8 mouse cellular contexts compared by ENCODE assay signal in the genomic region with DNA sequence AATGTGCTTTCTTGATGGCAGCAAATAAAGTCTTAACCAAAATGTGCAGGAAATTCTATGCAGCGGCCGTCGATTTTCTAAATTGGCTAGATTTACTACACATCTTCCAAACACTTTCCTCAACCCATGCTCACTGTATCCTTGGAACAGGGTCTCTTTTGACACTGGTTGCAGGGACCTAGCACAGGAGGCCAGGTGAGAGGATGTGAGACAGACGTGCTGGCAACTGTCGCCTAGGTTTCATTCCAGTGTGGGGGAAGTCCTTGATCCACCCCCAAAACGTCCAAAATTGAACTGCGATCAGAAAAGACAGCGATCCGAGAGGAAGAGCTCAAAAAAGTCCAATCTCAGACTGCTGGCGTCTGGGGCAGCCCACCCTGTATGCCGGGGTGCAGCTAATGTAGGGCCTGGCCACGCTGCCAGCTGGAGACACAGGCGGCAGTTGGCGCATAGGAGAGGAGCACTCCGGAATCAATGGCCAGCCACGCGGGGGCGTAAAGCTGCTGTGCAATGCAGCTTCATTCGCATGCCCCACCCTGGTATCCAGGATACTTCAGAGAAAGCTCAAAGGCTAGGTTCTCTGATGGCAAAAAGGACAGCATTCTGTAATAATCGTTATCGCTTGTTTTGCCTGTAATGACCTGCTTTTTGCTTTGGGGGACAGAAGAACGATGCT. TPM values are rescaled to one million over a fixed set of nuclear protein-coding genes. Genes with fewer than 3 reads are reported as not detected.
DNase-seq lines count a peak whose midpoint lies in the region; ATAC-seq and TF ChIP-seq lines count a peak whose summit lies in the region.

No protein-coding gene starts in this region.

- H3K4me1 ChIP-seq in embryonic facial prominence, embryonic 15.5 days = peaks cover 6% of the 10 kb centered on the region; the same call in 1 of the 2 replicates
- no peaks in the 10 kb centered on the region for H3K4me1 ChIP-seq in heart, embryonic 11.5 days (ENCODE audit: control insufficient read depth, insufficient read depth, low read length)
- peaks cover 2% of the 10 kb centered on the region; the same call in 1 of the 2 replicates for H3K4me1 ChIP-seq in kidney, embryonic 15.5 days
- no peaks in the 10 kb centered on the region for H3K4me1 ChIP-seq in liver, adult 2 months (ENCODE audit: control insufficient read depth, insufficient read depth, low read length)

- no peaks in the 10 kb centered on the region for H3K79me2 ChIP-seq in liver, adult 2 months (ENCODE audit: control insufficient read depth, insufficient read depth, low read length)
- H3K79me2 ChIP-seq in myocyte (ENCODE audit: control insufficient read depth, insufficient read depth) = no peaks in the 10 kb centered on the region

- WGBS in embryonic facial prominence, embryonic 15.5 days = 19% methylated on average over 22 of the region's 22 CpGs
- 19% methylated on average over 22 of the region's 22 CpGs for WGBS in heart, embryonic 11.5 days (ENCODE audit: insufficient replicate concordance)
- 21% methylated on average over 22 of the region's 22 CpGs for WGBS in kidney, embryonic 15.5 days
- WGBS in liver, adult 2 months = 19% methylated on average over 22 of the region's 22 CpGs

- peak overlapping the region; percentile 16; the same call in 1 of the 2 replicates for H3K4me3 ChIP-seq in embryonic facial prominence, embryonic 15.5 days (replicated peaks)
- H3K4me3 ChIP-seq in heart, embryonic 11.5 days (ENCODE audit: low read depth, low read length) = 0 out of 2 replicates have a peak overlapping the region, but pooled peaks have one; percentile 23
- peak overlapping the region; percentile 15; the same call in 1 of the 2 replicates for H3K4me3 ChIP-seq in kidney, embryonic 15.5 days (replicated peaks)
- no peak overlapping the region for H3K4me3 ChIP-seq in liver, adult 2 months (ENCODE audit: insufficient read depth, low read depth, low read length)
- no peak overlapping the region for H3K4me3 ChIP-seq in myocyte

- peak overlapping the region; percentile 41 for H3K4me2 ChIP-seq in embryonic facial prominence, embryonic 15.5 days (replicated peaks)
- peak overlapping the region; percentile 56 for H3K4me2 ChIP-seq in heart, embryonic 11.5 days
- H3K4me2 ChIP-seq in kidney, embryonic 15.5 days = peak overlapping the region; percentile 51
- peak overlapping the region; percentile 56 for H3K4me2 ChIP-seq in myocyte (ENCODE audit: low read depth)

- H3K9ac ChIP-seq in embryonic facial prominence, embryonic 15.5 days = no peak overlapping the region; the same call in 1 of the 2 replicates
- H3K9ac ChIP-seq in heart, embryonic 11.5 days (ENCODE audit: low read depth, low read length) = 0 out of 2 replicates have a peak overlapping the region, but pooled peaks have one; percentile 39
- 0 out of 2 replicates have a peak overlapping the region, but pooled peaks have one; percentile 17 for H3K9ac ChIP-seq in kidney, embryonic 15.5 days
- no peak overlapping the region for H3K9ac ChIP-seq in liver, adult 2 months (ENCODE audit: low read depth, low read length)

- no peak for TF ChIP-seq POLR2A in liver, adult 2 months (IDR thresholded peaks at IDR 0.05; ENCODE audit: extremely low read depth, insufficient read depth, low read length)
- no peak for TF ChIP-seq POLR2A in myocyte (IDR thresholded peaks at IDR 0.05; ENCODE audit: insufficient read length, low read depth)

- no peaks in the 10 kb centered on the region for H3K27me3 ChIP-seq in embryonic facial prominence, embryonic 15.5 days
- H3K27me3 ChIP-seq in heart, embryonic 11.5 days (ENCODE audit: control insufficient read depth, insufficient read depth, low read length) = no peaks in the 10 kb centered on the region; the same call in 1 of the 2 replicates
- H3K27me3 ChIP-seq in kidney, embryonic 15.5 days = peaks cover 8% of the 10 kb centered on the region; the same call in 1 of the 2 replicates
- no peaks in the 10 kb centered on the region for H3K27me3 ChIP-seq in liver, adult 2 months (ENCODE audit: control insufficient read depth, insufficient read depth, low read length)
- no peaks in the 10 kb centered on the region for H3K27me3 ChIP-seq in myocyte (ENCODE audit: control insufficient read depth, insufficient read depth, insufficient read length)
- no peaks in the 10 kb centered on the region; the same call in 1 of the 2 replicates for H3K27me3 ChIP-seq in splenic B cell, adult 2 months (ENCODE audit: control insufficient read depth, insufficient read depth, low read length, poor library complexity, severe bottlenecking)

- peak; percentile 81; the same call in 1 of the 2 replicates for ATAC-seq in cerebellum, adult (ENCODE audit: insufficient number of reproducible peaks, low FRiP score, low TSS enrichment)
- ATAC-seq in embryonic facial prominence, embryonic 15.5 days (ENCODE audit: insufficient number of reproducible peaks, low FRiP score, low TSS enrichment, low read depth) = peak; percentile 84
- no peak for ATAC-seq in heart, embryonic 11.5 days (replicated peaks; ENCODE audit: insufficient number of reproducible peaks, low FRiP score, low TSS enrichment)
- ATAC-seq in kidney, embryonic 15.5 days (replicated peaks; ENCODE audit: low FRiP score) = peak; percentile 80

- H3K36me3 ChIP-seq in embryonic facial prominence, embryonic 15.5 days = no peaks in the 10 kb centered on the region
- H3K36me3 ChIP-seq in heart, embryonic 11.5 days (ENCODE audit: control insufficient read depth, insufficient read depth, low read length) = no peaks in the 10 kb centered on the region
- H3K36me3 ChIP-seq in kidney, embryonic 15.5 days = no peaks in the 10 kb centered on the region
- H3K36me3 ChIP-seq in liver, adult 2 months (ENCODE audit: control insufficient read depth, insufficient read depth, low read length) = no peaks in the 10 kb centered on the region
- H3K36me3 ChIP-seq in myocyte (ENCODE audit: control insufficient read depth, insufficient read depth) = no peaks in the 10 kb centered on the region
- H3K36me3 ChIP-seq in splenic B cell, adult 2 months (ENCODE audit: control insufficient read depth, insufficient read depth, low read length, poor library complexity, severe bottlenecking) = no peaks in the 10 kb centered on the region

- DNase-seq in cerebellum, adult 11-12 months = no peak
- DNase-seq in liver, adult 2 months (ENCODE audit: extremely low read depth, low read depth, low spot score) = peak; percentile 40
- DNase-seq in splenic B cell, adult 2 months (ENCODE audit: low read depth, low spot score) = peak; percentile 75

- H3K9me3 ChIP-seq in embryonic facial prominence, embryonic 15.5 days (replicated peaks) = no peaks in the 10 kb centered on the region
- H3K9me3 ChIP-seq in heart, embryonic 11.5 days (replicated peaks; ENCODE audit: control insufficient read depth, low read length) = no peaks in the 10 kb centered on the region
- no peaks in the 10 kb centered on the region for H3K9me3 ChIP-seq in kidney, embryonic 15.5 days (replicated peaks)

- TF ChIP-seq CTCF in liver, adult 2 months (IDR thresholded peaks at IDR 0.05; ENCODE audit: low read depth, low read length) = peak; percentile 84

- no peak overlapping the region for H3ac ChIP-seq in myocyte (ENCODE audit: control insufficient read depth, insufficient read length)

- H3K27ac ChIP-seq in embryonic facial prominence, embryonic 15.5 days (replicated peaks) = no peak overlapping the region
- no peak overlapping the region for H3K27ac ChIP-seq in heart, embryonic 11.5 days (ENCODE audit: low read depth, low read length)
- H3K27ac ChIP-seq in kidney, embryonic 15.5 days = no peak overlapping the region
- H3K27ac ChIP-seq in liver, adult 2 months (replicated peaks; ENCODE audit: insufficient read depth, low read depth, low read length) = no peak overlapping the region

TF ChIP-seq in myocyte, 11 proteins besides CTCF, POLR2A, EP300 and RAD21:
- peak in 1 of 3 experiments; percentile 32 for TF ChIP-seq MYOG (IDR thresholded peaks at IDR 0.05; ENCODE audit: control insufficient read depth in 1 of 3, insufficient read depth in 1 of 3, insufficient read length in 2 of 3, low read depth in 2 of 3)
- TF ChIP-seq MYOD1 (IDR thresholded peaks at IDR 0.05; ENCODE audit: control insufficient read depth in 1 of 3, insufficient read length in 2 of 3, low read depth in 2 of 3) = peak in 1 of 3 experiments; percentile 50
- TF ChIP-seq SRF (IDR thresholded peaks at IDR 0.05; ENCODE audit: control insufficient read depth, insufficient read length, low read depth) = no peak

RNA-seq across cellular contexts. Expression of a gene that starts 3.6 kb away (rescaled TPM):
- not detected in 2 replicates for polyA plus RNA-seq in embryonic facial prominence, embryonic 15.5 days (2015; fragmentation: Nextera tagmentation; extraction: Ambion mirVana)
- not detected in 2 replicates for polyA plus RNA-seq in heart, embryonic 11.5 days (2014; fragmentation: Nextera tagmentation; extraction: Ambion mirVana)
- not detected in 2 replicates for polyA plus RNA-seq in kidney, embryonic 15.5 days (2015; fragmentation: Nextera tagmentation; extraction: Ambion mirVana)
- not detected in 2 replicates for total RNA-seq in liver, adult 2 months (2014; rRNA removed)
- polyA plus RNA-seq in liver, adult 2 months (2012; rRNA removed) = not detected in 2 replicates
- not detected for polyA plus RNA-seq in myocyte (2012; fragmentation: generic; extraction: Trizol)

RNA-seq across cellular contexts. Expression of a gene that starts 10.3 kb away (rescaled TPM):
- 0.43 and 0.98 TPM in 2 replicates for polyA plus RNA-seq in embryonic facial prominence, embryonic 15.5 days (2015; fragmentation: Nextera tagmentation; extraction: Ambion mirVana)
- polyA plus RNA-seq in heart, embryonic 11.5 days (2014; fragmentation: Nextera tagmentation; extraction: Ambion mirVana) = 0.06 TPM in 1 of 2 replicates, not detected in the other
- polyA plus RNA-seq in kidney, embryonic 15.5 days (2015; fragmentation: Nextera tagmentation; extraction: Ambion mirVana) = not detected in 2 replicates
- not detected in 2 replicates for total RNA-seq in liver, adult 2 months (2014; rRNA removed)
- polyA plus RNA-seq in liver, adult 2 months (2012; rRNA removed) = not detected in 2 replicates
- not detected for polyA plus RNA-seq in myocyte (2012; fragmentation: generic; extraction: Trizol)

RNA-seq across cellular contexts. Expression of a gene that starts 14.3 kb away (rescaled TPM):
- polyA plus RNA-seq in embryonic facial prominence, embryonic 15.5 days (2015; fragmentation: Nextera tagmentation; extraction: Ambion mirVana) = 111 and 113 TPM in 2 replicates
- polyA plus RNA-seq in heart, embryonic 11.5 days (2014; fragmentation: Nextera tagmentation; extraction: Ambion mirVana) = 118 and 126 TPM in 2 replicates
- 121 and 133 TPM in 2 replicates for polyA plus RNA-seq in kidney, embryonic 15.5 days (2015; fragmentation: Nextera tagmentation; extraction: Ambion mirVana)
- 31.7 and 37.5 TPM in 2 replicates for total RNA-seq in liver, adult 2 months (2014; rRNA removed)
- 25.0 and 26.8 TPM in 2 replicates for polyA plus RNA-seq in liver, adult 2 months (2012; rRNA removed)
- 83.6 TPM for polyA plus RNA-seq in myocyte (2012; fragmentation: generic; extraction: Trizol)

Comparison
In these comparisons a context has a peak if more than half of its experiments do, and no peak if none do; other contexts are left out.
1. H3K4me3 ChIP-seq: peak in embryonic facial prominence, embryonic 15.5 days (single experiment), heart, embryonic 11.5 days (single experiment) and kidney, embryonic 15.5 days (single experiment); none in liver, adult 2 months (single experiment) and myocyte (single experiment).
2. H3K9ac ChIP-seq: peak in heart, embryonic 11.5 days (single experiment) and kidney, embryonic 15.5 days (single experiment); none in embryonic facial prominence, embryonic 15.5 days (single experiment) and liver, adult 2 months (single experiment).
3. Peak in every context shown above with its lines, with median percentiles within 50 percentile points of each other: H3K4me2 ChIP-seq.